Mouse (Mus musculus): ENCODE results near the gene Sp110. TPM values are rescaled to one million over a fixed set of nuclear protein-coding genes. Genes with fewer than 3 reads are reported as not detected.
"Not testable (repeated sequence)": the region's sequence is repeated elsewhere in the genome, so short reads cannot be mapped to it uniquely, and the experiment has no call there.

The Sp110 gene
- total RNA-seq (2015), result 131 and 138 TPM in 2 replicates
- total RNA-seq (2017), result 141 and 146 TPM in 2 replicates

DNA sequence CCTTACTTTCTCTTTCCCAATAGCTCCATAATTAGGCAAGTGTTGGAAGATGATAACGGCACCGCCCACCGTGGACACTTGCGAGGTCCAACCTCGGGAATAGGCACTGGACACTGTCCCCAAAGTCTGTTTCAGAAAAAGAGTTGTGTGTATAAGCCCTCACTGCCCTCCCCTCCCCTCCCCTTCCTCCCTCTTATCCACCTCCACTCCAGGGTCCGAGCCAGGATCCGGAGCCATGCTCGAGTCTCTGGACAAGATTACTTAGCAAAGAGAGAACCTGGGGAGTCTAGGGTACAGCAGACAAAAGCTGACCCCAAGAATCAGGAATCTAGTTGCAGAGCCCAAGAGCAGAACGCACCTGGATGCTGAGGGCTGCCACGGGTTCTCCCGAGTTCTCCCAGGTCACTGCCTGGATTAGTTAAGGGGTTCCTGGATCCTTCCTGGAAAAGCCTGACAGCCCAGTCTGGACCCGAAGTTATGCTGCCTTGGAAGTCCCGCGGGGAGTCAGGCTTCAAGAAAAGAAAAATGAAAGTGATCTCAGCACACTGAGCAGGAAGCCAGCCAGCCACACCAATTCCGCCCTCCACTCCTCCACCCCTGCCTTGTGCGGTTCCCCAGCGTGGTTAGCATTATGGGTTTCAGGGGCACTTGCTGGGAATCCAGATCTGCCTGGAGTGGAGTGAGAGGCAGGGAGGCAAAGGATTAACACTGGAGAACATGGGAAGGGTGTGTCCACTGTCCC, at the start of gene Sp110:
Sp110 (minus strand) TSS at position 547 of the 742 bp plus-strand sequence.
- ATAC-seq (ENCODE audit: poor library complexity, severe bottlenecking), result peak; percentile 62; the same call in 1 of the 2 replicates

DNA sequence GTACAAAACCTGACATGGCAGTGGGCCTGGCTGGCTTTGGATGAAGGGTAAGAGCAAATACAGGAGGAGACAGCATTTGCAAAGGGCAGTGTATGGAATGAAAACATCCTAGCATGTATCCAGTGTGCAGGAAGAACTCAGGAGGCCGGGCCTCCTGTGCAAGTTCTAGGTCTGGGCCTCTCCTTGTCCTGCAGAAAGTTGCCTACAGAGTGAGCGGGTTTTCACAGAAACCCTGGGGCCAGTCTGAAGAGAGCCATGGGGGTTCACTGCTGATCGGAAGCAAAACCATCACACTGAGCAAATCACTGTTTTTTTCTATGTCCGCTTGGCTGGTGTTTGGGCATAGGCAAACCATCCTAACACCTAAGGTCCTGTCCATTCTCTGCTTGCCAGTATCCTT, 39.5 kb upstream of the Sp110 start:
- not testable (repeated sequence) for ATAC-seq (ENCODE audit: poor library complexity, severe bottlenecking)

DNA sequence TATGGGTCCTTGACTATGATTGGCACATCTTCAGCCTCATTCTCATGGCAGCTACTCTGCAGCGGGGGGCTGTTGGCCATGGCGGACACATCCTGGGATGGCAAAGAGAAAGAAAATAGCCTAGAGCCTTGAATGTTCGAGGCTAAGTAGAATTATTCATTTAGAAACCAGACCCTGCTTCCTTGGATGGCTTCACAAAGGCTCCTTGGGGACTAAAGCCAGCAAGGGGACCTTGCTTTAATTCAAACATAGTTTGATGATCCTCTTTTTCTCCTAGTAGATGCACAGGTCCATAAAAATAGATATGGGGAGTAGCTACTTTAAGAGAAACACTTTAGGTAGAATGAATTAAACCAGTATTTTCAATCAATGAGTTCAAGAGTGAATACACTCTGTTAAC, 38.3 kb upstream of the Sp110 start:
- not testable (repeated sequence) for ATAC-seq (ENCODE audit: poor library complexity, severe bottlenecking)

DNA sequence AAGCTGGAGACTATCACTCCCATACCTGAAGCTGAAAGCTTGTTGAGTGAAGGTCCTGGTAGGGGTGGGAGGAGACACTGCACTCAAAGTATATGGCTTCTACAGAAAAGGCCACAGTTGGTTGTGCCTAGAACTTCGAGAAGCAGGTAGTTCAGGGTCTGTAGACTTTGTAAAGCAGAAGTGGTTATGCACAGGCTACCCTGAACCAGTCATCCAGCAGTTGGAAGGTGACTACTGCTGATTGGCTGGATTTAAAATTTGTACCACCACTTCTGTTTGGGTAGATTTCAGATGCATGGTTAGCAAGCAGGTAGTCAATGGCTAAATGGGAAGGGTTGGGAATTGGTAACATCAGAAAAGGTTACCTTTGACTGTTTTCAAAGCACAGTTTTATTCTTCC, 20.1 kb upstream of the Sp110 start:
- ATAC-seq (ENCODE audit: poor library complexity, severe bottlenecking), result not testable (repeated sequence)

DNA sequence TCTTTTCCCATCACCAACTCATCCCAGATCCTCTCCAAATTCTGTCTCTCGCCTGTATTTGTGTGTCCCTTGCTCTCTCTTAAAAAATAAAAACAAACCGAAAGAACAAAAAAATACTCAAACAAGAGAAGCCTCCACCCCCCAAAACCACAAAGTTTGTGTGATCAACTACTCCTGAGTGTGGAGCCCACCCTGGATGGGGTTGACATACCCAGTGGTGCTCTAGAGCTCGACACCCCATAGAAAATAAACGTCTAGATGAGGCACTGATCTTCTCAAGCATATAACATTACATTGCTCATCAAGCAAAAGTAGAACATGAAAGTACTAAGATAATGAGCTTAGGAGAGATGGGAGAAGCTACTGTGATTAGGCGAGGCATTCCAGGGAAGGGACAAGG, 18.5 kb upstream of the Sp110 start:
- not testable (repeated sequence) for ATAC-seq (ENCODE audit: poor library complexity, severe bottlenecking)

DNA sequence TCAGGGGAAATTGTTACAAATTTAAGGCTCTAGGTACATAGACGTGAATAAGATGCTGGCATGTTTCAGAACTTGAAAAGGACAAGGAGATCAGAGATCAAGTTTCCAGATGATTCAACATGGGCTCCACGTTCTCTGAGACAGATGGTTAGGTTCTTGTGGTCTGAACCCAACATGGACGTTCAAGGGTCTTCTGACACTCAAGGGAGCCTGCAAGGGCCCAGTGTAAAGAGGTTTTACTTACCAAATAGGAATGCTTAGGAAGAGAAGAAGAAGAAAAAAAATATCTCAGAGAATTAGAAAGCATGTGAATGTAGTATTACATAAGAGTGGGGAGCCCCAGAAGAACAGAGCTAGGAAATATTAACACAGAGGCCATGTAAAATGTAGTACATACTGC, 17.2 kb upstream of the Sp110 start:
- not testable (repeated sequence) for ATAC-seq (ENCODE audit: poor library complexity, severe bottlenecking)

DNA sequence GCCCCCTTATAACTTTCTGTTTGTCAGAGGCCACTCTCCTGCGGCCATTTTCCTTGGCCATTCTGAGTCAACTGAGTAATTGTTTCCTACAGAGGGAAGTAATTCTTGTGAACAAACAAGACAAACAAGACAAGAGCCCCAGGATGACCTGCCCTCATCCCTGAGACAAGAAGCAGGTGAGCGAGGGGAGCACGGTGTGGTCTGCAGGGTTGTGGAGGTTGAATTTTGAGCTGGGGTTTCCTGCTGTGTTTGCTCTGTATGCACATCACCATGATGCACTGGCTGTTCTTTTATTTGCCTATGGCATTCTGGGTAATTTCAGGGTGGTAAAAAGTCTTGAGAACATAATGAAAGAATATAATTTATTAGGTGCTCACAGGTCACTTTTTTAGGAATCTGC, 16.5 kb upstream of the Sp110 start:
- ATAC-seq (ENCODE audit: poor library complexity, severe bottlenecking), result not testable (repeated sequence)

DNA sequence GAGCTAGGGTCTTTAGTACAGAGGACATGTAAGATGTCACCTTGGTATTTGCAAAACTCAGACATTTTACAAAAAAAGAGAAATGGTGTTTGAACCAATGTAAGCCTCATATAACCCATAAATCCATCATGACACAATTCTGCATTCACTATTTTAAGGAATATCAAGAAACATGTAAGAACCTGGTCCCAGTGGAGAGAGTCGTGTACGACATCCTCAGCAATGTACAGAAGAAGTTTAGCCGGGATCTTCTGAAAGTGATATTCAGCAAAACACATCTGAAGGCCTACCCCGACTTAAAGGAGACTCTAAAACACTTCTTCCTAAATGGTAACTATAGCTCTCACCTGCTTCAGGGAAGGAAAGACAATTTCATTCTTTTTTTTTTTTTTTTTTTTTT, 12.0 kb upstream of the Sp110 start:
- ATAC-seq (ENCODE audit: poor library complexity, severe bottlenecking), result not testable (repeated sequence)

DNA sequence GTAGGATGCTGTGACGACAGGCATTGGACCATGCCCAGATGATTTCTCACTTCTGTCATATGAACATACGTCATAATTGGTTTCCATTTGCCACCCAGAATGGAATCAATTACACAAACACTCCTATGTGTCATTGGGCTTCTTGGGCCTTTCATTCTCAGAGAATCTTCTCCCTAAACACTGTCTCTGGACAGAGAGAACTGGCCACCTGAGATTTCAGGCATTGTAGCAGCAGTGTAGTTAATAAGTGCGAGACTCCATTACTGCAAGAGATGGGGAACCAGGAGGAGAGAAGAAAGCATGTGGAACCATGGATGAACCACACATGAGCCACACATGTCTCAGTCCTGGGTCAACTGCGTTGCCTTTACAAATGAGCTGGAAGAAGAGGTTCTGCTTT, 9.7 kb upstream of the Sp110 start:
- ATAC-seq (ENCODE audit: poor library complexity, severe bottlenecking), result not testable (repeated sequence)

DNA sequence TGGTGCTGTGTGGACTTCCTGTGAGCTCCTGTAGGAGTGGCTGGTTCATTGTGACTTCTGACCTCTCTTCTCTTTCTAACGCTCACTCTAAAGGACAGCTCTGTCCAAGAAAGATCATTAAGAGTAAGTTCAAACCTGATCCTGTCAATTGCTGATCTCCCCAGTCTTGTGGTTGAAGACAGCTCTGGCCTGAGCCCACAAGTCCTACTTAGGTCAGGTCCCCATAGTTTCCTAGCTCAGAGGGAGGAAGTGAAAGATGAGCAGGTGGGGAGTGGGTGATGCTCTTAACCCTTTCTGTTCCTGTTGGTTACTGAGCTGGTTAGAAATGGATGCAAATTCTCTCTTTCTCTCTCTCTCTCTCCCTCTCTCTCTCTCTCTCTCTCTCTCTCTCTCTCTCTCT, 5.7 kb upstream of the Sp110 start:
- ATAC-seq (ENCODE audit: poor library complexity, severe bottlenecking), result not testable (repeated sequence)

DNA sequence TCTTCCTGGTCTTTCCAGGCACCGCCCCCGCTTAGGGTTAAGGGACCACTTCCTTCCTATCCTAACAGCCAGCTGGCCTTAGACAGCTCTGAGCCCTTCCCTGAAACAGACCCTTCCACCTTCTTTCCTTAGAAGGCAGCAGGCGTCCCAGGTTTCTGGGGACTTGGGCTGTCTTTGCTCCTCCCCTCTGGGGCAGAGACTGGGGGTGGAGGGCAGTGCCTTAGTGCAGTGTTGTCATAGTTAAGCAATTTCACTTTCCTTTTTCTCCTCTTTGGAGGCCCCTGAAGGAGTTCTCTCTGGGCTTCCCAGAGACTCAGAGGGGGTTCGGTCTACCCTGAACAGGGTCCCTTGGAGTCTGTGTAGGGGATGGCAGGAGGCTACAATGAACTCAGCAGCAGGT, 2.2 kb upstream of the Sp110 start:
- ATAC-seq (ENCODE audit: poor library complexity, severe bottlenecking), result not testable (repeated sequence)

DNA sequence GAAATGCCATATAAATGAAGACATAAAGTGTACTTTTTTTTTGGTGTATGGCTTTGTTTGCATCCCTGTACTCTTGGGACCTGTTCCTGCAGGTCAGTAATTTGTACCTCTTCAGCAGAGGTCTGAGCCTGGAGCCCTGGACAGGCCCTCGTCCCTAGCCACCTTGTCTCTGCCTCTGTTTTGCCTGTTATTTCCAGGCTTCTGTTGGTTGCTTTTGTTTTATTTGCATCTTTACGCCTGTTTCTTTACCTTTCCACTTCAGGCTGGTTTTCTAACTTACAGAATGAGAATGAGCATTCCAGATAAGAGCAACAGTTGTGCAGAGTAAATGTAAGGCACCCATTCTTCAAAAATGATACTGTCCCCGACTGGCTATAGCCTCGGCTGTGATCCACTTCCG, 1.5 kb upstream of the Sp110 start, which contains the start of gene Sp140:
Sp140 (plus strand) TSS at position 301 of the 400 bp plus-strand sequence.
- ATAC-seq (ENCODE audit: poor library complexity, severe bottlenecking), result not testable (repeated sequence)

DNA sequence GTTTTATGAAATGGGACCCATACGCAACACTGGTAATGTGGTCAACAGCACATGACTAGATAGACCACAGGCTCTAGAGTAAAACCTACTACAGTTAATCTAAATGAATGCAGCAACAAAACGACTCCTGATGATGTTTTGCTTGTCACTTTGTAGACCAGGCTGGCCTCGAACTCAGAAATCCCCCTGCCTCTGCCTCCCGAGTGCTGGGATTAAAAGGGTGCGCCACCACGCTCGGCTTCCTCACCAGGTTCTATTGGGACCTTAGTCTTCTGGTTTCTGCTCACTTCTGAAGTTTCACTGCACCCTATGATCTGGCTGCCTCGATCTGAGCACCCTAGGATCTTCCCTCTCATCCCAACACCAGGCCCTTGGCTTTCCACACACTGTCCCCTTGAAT, 6.1 kb downstream of the Sp110 start:
- ATAC-seq (ENCODE audit: poor library complexity, severe bottlenecking), result not testable (repeated sequence)

DNA sequence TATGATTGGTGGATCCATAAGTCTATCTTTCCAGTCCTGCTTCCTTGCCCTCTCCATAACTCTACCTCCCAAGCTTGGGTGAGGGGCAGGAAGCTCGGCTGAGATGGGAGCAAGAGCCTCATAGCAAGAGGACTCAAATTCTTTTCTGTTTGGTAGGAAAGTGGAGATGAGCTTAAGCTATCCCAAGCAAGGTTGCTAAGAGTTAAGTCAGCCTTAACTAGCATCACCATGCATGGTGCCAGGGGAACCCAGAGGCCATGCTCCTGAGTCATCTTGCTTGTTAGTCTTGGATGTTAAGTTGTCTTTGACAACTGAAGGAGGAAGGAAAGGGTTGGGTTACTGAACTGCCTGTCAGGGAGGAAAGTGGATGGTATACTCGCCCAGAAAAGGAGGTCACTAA, 9.9 kb downstream of the Sp110 start:
- not testable (repeated sequence) for ATAC-seq (ENCODE audit: poor library complexity, severe bottlenecking)

DNA sequence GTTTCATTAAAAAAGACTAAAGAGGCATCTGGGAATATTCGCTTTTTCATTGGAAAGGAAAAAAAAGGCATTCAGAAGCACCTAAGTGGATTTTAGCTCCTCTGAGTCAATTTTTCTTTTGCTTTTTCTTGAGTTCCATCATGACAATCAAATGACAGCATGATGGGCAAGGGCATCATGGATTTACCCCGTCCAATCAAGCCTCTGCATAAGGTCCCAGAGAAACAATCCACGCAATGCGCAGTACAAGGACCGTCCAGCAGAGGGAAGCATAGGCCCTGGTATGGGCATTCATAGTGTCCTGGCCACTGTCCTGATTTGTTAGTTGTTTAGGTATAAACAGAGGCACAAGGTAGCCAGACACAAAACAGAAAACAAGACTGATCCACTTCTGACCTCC, 17.1 kb downstream of the Sp110 start:
- ATAC-seq (ENCODE audit: poor library complexity, severe bottlenecking), result not testable (repeated sequence)

DNA sequence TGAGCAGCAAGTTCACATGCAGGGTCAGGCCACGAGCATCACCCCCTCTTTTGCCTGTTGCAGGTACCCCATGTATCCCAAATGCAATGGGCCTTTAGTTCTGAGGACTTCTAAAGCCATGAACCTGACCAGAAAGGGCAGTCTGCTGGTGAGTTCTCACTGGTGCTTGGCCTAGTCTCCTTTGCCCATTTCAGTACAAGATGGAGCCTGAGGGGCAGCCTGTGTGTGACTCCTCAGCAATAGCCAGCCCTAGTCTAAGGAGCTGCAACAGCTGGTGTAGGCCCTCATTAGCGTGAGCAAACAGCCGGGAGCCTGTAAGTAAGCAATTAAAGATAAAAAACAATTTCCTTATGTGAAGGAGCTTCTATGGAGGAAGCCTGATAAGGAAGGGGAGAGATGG, 18.0 kb downstream of the Sp110 start:
- ATAC-seq (ENCODE audit: poor library complexity, severe bottlenecking), result not testable (repeated sequence)

DNA sequence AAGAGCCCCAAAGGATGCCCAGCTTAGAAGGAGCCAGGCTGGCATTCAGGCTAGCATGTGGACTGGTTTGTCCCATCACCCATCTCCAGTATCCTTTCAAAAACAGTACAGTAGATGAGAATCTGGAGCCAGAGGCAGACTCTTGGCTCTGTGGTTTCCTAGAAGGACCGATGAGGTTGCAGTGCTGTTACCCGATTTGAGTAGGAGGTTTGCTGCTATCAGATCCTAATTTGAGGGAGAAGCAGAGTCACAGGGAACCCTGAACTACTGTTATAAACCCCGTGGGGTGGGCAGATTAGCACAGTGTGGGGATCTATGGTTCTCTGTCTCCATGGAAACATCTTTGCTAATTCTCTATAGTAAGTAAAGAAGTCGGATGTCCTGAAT, 18.5 kb downstream of the Sp110 start:
- not testable (repeated sequence) for ATAC-seq (ENCODE audit: poor library complexity, severe bottlenecking)

DNA sequence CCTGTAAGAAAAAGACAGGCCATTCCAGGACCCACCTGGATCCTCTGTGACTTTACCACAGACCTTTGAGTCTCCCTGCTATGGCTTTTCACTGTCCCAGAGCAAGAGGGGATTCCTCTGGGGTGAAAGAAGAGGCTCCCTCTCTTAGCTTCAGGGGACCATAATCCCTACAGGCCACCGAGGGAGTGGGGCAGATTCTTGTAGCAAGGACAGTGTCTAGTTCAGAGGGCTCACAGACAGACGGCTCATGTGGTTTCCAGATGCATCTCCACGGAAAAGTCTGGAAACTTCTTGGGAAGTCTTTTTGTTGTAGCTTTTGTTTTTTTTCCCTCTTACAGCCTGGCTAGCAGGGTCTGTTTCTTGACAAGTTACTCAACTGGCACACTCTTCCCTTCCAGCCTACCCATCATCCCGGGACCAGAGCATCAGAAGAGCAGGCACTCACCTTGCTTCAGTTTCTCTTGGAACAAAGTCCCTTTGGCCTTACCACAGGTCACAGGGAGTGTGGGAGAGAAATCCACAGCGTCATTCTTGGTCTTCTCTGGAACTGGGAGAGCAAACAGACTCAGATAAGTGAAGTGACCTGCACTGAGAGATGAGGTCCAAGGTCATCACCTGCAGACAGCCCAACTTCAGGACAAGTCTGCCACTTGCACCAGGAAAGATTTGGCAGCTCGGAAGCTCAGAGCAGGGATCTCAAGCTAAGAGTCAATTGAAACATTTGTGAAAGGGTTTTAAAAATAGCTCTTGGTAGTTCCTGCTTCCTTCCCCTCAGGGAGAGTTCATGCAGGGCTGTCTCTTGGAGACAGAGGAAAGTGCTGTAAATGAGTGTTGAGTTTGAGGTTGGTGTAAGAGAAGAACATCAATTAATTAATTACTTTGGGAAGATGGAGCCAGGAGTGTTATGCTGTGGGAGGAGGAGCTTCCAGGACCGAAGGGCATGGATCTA, 19.1 kb downstream of the Sp110 start:
- ATAC-seq (ENCODE audit: poor library complexity, severe bottlenecking), result not testable (repeated sequence)

DNA sequence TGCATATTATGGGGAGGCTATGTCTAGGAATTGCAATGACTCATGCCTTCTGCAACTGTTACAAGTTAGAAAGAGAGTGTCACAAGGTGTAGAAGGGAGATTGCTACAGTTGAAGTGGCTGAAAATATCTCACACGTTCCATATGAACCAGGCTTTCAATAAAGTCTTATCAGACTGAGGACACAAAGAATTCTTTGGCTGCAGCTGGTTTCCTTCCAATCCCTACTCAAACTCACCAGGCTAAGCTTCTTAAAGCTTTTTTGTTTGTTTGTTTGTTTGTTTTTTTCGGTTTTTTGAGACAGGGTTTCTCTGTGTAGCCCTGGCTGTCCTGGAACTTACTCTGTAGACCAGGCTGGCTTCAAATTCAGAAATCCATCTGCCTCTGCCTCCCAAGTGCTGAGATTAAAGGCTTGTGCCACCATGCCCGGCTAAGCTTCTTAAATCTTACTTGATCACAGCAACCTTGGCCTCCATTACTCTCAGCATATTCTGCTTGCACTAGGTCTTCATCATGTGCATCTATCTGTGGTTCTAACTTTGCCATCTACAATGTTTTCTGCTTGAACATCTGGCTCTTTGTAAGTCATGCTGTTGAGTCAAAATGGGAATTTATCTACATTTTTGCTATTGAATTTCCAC, 20.1 kb downstream of the Sp110 start:
- ATAC-seq (ENCODE audit: poor library complexity, severe bottlenecking), result not testable (repeated sequence)

DNA sequence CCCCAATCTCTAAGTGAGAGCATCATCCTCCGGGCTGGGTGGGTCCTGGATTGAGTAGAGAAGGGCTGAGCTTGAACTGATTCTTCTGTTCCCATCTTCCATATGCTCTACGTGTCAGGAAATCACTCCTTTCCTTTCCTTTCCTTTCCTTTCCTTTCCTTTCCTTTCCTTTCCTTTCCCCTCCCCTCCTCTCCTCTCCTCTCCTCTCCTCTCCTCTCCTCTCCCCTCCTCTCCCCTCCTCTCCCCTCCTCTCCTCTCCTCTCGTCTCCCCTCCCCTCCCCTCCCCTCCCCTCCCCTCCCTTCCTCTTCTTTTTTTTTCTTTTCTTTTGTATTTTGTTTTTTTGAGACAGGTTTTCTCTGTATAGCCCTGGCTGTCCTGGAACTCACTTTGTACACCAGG, 23.2 kb downstream of the Sp110 start, which contains the start of gene G530012D18Rik:
G530012D18Rik (plus strand) TSS at position 301 of the 400 bp plus-strand sequence.
- ATAC-seq (ENCODE audit: poor library complexity, severe bottlenecking), result not testable (repeated sequence)

DNA sequence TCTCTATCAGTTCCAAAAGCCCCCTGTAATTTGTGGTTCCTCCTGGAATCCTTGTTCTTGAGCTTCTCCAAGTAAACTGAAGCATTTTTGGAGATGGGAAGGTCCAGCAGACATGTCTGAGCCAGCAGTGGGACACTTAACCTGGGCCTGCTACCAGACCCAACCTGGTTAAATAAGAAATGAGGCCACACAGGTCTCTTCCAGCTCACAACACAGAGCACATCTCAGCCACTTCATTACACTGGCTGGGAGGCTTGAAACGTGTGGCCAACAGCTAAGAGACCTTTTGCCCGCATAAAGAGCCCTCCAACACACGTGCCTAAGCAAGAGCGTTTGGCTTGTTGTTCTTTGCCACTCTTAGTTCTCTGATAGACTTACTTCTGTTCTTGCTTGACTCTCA, 25.1 kb downstream of the Sp110 start:
- not testable (repeated sequence) for ATAC-seq (ENCODE audit: poor library complexity, severe bottlenecking)
